Mouse (Mus musculus) erythroblast, embryonic 14.5 days (primary cell): ENCODE data around the gene Grm8. TPM values are rescaled to one million over a fixed set of nuclear protein-coding genes. Genes with fewer than 3 reads are reported as not detected.

Experiments used
- H3K27me3 ChIP-seq: 2 replicates; pipeline ENCODE4 v1.6.1; 2012; ENCODE audit warnings: inconsistent platforms; ENCODE audit not compliant: control insufficient read depth
- H3K36me3 ChIP-seq: 2 replicates; pipeline ENCODE4 v1.6.1; 2012; ENCODE audit warnings: mild to moderate bottlenecking, inconsistent platforms; ENCODE audit not compliant: control insufficient read depth
- H3K4me1 ChIP-seq: 2 replicates; pipeline ENCODE4 v1.6.1; 2012; ENCODE audit warnings: inconsistent platforms; ENCODE audit not compliant: control insufficient read depth
- H3K4me3 ChIP-seq: replicated peaks from 2 replicates; pipeline ENCODE3; 2012; ENCODE audit warnings: moderate library complexity, mild to moderate bottlenecking, inconsistent platforms
- H3K9me3 ChIP-seq: 2 replicates; pipeline ENCODE4 v1.6.1; 2012; ENCODE audit warnings: low read length, inconsistent platforms, mixed read lengths; ENCODE audit not compliant: control insufficient read depth
- GATA1 ChIP-seq: IDR thresholded peaks from 2 replicates; pipeline ENCODE4 v1.6.1; 2012; ENCODE audit warnings: low read length, inconsistent platforms, mixed read lengths
- TAL1 ChIP-seq: IDR thresholded peaks from 3 replicates; pipeline ENCODE4 v1.6.1; 2012; ENCODE audit warnings: low read length, inconsistent platforms, mixed read lengths
- polyA plus RNA-seq: library from polyadenylated mRNA; stranded (reverse); fragments of >175 nt; gene quantifications from 2 replicates; pipeline ENCODE4 v1.2.3, GENCODE M21; 2012

The Grm8 gene
- polyA plus RNA-seq, 1 experiment, result not detected

GRCm38 (mm10) chr6:27781371-27781770 is 353.6 kb downstream of the Grm8 start:
- H3K27me3 ChIP-seq, result no peaks in the 10 kb centered on the region

GRCm38 (mm10) chr6:27775646-27776271 is 359.2 kb downstream of the Grm8 start:
- Histone ChIP-seq H3K27me3 (no peaks in the 10 kb centered on the region), H3K36me3 (no peaks in the 10 kb centered on the region), H3K9me3 (no peaks in the 10 kb centered on the region), H3K4me3 (no peak overlapping the region), H3K4me1 (no peaks in the 10 kb centered on the region)
- TF ChIP-seq TAL1 (no peak), GATA1 (no peak)

More at GRCm38 (mm10) chr6:27781371-27781770, 353.6 kb downstream of the Grm8 start:
- no peak for TF ChIP-seq GATA1
- TF ChIP-seq TAL1, result no peak
- no peaks in the 10 kb centered on the region for H3K36me3 ChIP-seq
- H3K4me3 ChIP-seq, result no peak overlapping the region
- no peaks in the 10 kb centered on the region for H3K4me1 ChIP-seq
- H3K9me3 ChIP-seq, result no peaks in the 10 kb centered on the region

GRCm38 (mm10) chr6:27762061-27762460 is 372.9 kb downstream of the Grm8 start:
- Histone ChIP-seq H3K36me3 (no peaks in the 10 kb centered on the region), H3K4me1 (no peaks in the 10 kb centered on the region), H3K4me3 (no peak overlapping the region), H3K27me3 (no peaks in the 10 kb centered on the region), H3K9me3 (no peaks in the 10 kb centered on the region)
- TF ChIP-seq TAL1 (no peak), GATA1 (no peak)

GRCm38 (mm10) chr6:27753290-27753829 is 381.6 kb downstream of the Grm8 start:
- Histone ChIP-seq H3K27me3 (no peaks in the 10 kb centered on the region), H3K4me1 (no peaks in the 10 kb centered on the region), H3K36me3 (no peaks in the 10 kb centered on the region), H3K4me3 (no peak overlapping the region), H3K9me3 (no peaks in the 10 kb centered on the region)
- TF ChIP-seq TAL1, result no peak
- no peak for TF ChIP-seq GATA1

GRCm38 (mm10) chr6:27746493-27746892 is 388.5 kb downstream of the Grm8 start:
- Histone ChIP-seq H3K4me1 (no peaks in the 10 kb centered on the region), H3K27me3 (no peaks in the 10 kb centered on the region), H3K4me3 (no peak overlapping the region), H3K36me3 (no peaks in the 10 kb centered on the region), H3K9me3 (no peaks in the 10 kb centered on the region)
- no peak for TF ChIP-seq TAL1
- TF ChIP-seq GATA1, result no peak

GRCm38 (mm10) chr6:27745693-27746451 is 389.1 kb downstream of the Grm8 start:
- TF ChIP-seq GATA1 (no peak), TAL1 (no peak)

GRCm38 (mm10) chr6:27689382-27689781 is 445.6 kb downstream of the Grm8 start:
- H3K4me3 ChIP-seq, result no peak overlapping the region
- no peaks in the 10 kb centered on the region for H3K36me3 ChIP-seq
- H3K9me3 ChIP-seq, result no peaks in the 10 kb centered on the region
- TF ChIP-seq GATA1, result no peak
- no peak for TF ChIP-seq TAL1
- H3K27me3 ChIP-seq, result no peaks in the 10 kb centered on the region
- H3K4me1 ChIP-seq, result no peaks in the 10 kb centered on the region

More at GRCm38 (mm10) chr6:27745693-27746451, 389.1 kb downstream of the Grm8 start:
- H3K4me3 ChIP-seq, result no peak overlapping the region
- H3K9me3 ChIP-seq, result no peaks in the 10 kb centered on the region
- H3K27me3 ChIP-seq, result no peaks in the 10 kb centered on the region
- no peaks in the 10 kb centered on the region for H3K36me3 ChIP-seq
- H3K4me1 ChIP-seq, result no peaks in the 10 kb centered on the region

GRCm38 (mm10) chr6:27661747-27662435 is 473.1 kb downstream of the Grm8 start:
- Histone ChIP-seq H3K4me1 (no peaks in the 10 kb centered on the region), H3K9me3 (no peaks in the 10 kb centered on the region), H3K4me3 (no peak overlapping the region), H3K27me3 (no peaks in the 10 kb centered on the region), H3K36me3 (no peaks in the 10 kb centered on the region)
- no peak for TF ChIP-seq GATA1
- no peak for TF ChIP-seq TAL1

GRCm38 (mm10) chr6:27657520-27657919 is 477.5 kb downstream of the Grm8 start:
- H3K4me1 ChIP-seq, result no peaks in the 10 kb centered on the region
- H3K9me3 ChIP-seq, result no peaks in the 10 kb centered on the region
- TF ChIP-seq GATA1 (no peak), TAL1 (no peak)
- H3K27me3 ChIP-seq, result no peaks in the 10 kb centered on the region
- no peak overlapping the region for H3K4me3 ChIP-seq
- no peaks in the 10 kb centered on the region for H3K36me3 ChIP-seq
